Mouse (Mus musculus): ENCODE data around the gene Plb1. TPM values are rescaled to one million over a fixed set of nuclear protein-coding genes. Genes with fewer than 3 reads are reported as not detected.

Gene Plb1
- total RNA-seq, 2 experiments from 2014 or later, result 1.8 to 5.2 TPM

DNA sequence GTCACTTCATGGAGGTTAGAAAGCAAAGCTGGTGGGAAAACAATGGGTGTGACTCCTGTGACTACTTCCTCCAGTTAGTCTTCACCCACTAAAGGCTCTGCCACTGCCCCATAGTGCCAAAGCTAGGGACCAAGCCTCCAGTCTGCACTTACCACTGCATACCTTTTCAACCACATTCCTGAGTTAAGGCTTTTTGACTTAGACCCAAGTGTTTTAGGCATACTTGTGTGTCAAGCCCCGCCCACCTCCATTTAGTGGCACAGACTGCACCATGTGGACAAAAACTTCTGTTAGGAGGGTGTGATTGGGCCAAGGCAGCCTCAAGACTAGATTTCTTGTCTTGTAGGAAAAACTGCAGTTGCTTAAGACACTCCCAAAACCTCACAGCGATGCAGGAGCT is 120.8 kb downstream of the Plb1 start:
- intact Hi-C loops (cut with DNase I), result no loop called here
- DNase-seq (ENCODE audit: extremely low spot score in 1 of 2, low spot score in 2 of 2), result no peak

DNA sequence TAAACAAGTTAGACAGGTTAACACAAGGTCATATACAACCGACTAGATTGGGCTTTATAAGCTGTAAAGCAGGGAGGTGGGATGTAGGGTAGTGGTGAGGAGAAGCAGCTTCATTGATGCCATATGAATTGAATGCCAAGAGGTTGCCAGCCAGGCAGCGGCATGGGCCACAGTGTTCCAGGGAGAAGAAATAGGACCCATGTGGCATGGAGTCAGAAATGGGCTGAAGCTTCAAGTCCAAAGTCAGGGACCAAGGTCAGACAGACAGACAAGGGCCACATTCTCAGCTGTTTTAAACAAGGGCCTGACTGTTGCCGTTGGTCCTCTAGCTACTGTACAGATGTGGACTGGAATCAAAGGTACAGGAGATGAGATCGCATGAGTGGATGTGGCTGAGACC is 128.0 kb downstream of the Plb1 start:
- DNase-seq (ENCODE audit: extremely low spot score in 1 of 2, low spot score in 2 of 2), result no peak
- intact Hi-C loops (cut with DNase I), result no loop called here

DNA sequence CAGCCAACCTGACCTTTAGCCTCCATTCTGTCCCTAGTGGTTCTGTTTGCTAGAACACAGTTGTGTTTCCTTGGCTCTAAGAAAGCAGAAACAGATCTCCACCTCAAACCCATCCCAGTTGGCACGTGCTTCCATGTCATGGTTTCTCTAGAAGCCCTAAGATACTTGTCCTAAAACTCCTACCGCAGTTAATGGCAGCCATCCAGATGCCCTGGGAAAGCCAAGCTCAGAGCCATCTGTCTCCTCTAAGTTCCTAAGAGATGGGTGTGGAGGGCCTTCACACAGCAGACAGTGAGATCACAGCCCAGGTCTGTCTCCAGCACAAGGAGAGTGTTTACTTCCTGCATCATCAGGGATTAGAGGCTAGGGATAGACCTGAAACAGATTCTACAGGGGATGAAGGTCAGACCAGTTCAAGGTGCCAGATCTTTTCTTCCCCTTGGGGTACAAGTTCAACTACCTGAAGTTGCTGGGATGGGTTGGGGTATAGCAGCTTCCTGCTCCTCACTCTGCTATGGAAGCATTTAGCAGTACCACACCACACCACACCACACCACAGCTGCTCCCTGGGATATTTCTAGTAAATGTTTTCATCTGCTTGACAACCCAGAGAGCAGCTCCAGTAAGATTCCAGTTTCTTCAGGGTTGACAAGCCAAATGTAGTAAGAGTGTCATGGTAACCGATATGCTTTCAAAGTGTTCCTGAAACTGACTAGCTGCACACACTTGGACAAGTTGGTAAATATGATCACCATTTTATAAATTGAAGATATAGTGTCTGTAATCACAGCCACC is 129.1 kb downstream of the Plb1 start:
- DNase-seq (ENCODE audit: extremely low spot score in 1 of 2, low spot score in 2 of 2), result no peak

DNA sequence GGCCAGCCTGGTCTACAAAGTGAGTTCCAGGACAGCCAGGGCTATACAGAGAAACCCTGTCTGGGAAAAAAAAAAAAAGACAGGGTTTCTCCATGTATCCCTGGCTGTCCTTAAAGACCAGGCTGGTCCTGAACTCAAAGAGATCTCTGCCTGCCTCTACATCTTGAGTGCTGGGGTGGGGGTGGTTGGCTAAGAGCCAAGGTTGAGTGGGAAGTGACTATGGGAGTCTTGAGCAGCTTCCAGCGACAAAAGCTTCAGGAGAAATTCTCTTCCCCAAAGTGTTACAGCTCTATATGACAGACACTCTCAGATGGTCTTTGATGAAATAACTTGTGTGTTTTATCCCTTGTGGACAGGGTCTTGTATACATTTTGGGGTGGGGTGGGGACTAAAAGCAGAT is 136.9 kb downstream of the Plb1 start:
- DNase-seq (ENCODE audit: extremely low spot score in 1 of 2, low spot score in 2 of 2), result no peak
- intact Hi-C loops (cut with DNase I), result no loop called here

More for the DNA sequence above, 129.1 kb downstream of the Plb1 start:
- intact Hi-C loops (cut with DNase I), result no loop called here

DNA sequence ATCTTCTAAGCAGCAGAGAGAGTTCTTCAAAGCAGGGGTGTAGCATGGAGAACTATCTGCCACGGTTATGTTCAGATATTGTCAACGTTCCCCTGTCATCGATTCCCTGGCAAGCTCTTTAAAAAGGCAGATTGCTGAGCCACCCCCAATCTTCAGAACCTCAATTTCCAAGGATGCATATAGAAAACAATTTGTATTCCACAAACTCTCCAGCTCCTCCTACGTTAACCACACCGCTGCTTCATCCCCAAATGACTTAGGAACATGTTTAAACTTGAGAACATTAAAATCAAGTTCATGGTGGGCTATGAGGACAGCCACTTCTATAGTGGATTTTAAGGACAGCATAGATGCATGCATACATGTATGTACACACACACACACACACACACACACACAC is 138.7 kb downstream of the Plb1 start:
- no peak for DNase-seq (ENCODE audit: extremely low spot score in 1 of 2, low spot score in 2 of 2)
- intact Hi-C loops (cut with DNase I), result no loop called here

DNA sequence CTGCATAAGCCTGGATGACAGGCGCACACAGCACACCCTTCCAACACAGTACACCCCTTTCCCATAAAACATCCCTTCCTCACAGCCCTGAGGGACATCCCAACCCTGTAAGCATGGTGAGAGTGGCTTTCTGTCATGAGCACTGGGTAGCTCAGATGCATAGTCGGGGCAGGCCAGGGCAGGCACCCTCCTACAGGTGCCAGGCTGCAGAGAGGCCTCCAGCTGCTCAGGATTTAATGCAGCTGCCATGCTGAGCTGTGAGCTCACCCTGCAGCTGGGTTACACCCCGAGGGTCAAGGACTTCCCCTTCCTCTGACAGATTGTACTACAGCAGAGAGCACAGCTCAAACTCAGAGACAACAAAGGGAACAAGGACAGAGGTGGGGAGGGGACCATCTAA is 146.0 kb downstream of the Plb1 start:
- intact Hi-C loops (cut with DNase I), result no loop called here
- no peak for DNase-seq (ENCODE audit: extremely low spot score in 1 of 2, low spot score in 2 of 2)

DNA sequence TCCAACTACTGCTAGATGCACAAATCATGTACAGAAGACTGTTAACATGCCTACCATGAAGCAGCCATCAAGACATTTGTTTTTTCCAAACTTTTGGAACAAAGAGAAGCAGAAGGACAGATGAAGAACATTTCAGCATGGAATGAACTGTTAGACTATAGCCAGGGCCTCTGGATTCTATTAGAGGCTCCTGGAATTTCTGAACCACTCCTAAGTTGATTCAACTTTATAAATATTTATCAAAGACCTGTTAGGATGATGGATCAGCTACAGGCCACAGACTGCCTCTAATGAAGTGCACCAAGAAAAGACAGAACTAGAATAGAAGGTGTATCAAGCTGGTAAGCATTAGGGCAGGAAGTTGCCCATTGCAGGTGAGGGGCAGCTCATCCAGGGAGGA is 156.1 kb downstream of the Plb1 start:
- intact Hi-C loops (cut with DNase I), result no loop called here
- DNase-seq (ENCODE audit: extremely low spot score in 1 of 2, low spot score in 2 of 2), result no peak

DNA sequence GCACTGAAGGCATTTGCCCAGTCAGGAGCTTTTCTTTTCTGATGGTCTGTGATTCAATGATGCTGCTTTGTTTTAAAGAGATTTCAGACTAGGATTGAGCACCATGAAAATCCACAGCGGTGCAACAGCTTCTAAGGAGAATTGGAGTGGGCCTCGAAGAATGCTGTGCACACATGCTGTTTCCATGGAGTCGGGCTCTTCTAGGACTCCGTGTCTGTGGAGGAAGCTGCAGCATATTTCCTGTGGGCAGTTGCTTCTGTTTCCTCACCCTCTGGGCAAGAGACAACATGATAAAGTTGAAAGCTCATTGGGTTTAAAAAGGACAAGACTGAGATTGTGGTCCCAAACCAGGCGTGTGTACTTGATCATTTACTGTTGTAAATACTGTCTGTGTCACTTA is 157.8 kb downstream of the Plb1 start:
- no peak for DNase-seq (ENCODE audit: extremely low spot score in 1 of 2, low spot score in 2 of 2)

DNA sequence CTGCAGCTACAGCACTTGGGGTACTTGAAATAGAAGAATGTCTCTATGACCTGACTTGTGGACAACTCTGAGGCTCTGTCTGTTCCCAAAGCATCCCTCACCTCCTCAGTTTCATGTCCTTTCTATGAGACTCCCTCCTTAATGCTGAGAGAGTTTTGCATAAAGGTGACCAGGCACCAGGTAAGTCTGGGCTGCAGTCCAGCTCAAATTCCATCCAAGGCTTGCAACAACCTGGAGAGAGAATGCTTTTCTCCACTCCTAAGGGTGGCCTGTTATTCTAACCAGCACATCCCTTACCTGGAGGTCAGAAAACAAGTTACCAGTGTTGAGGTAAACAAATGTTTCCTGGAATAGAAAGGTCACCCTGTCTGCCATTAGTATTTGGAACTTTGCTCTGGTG is 159.8 kb downstream of the Plb1 start:
- DNase-seq (ENCODE audit: extremely low spot score in 1 of 2, low spot score in 2 of 2), result no peak
- intact Hi-C loops (cut with DNase I), result no loop called here

More for the DNA sequence above, 157.8 kb downstream of the Plb1 start:
- intact Hi-C loops (cut with DNase I), result no loop called here

DNA sequence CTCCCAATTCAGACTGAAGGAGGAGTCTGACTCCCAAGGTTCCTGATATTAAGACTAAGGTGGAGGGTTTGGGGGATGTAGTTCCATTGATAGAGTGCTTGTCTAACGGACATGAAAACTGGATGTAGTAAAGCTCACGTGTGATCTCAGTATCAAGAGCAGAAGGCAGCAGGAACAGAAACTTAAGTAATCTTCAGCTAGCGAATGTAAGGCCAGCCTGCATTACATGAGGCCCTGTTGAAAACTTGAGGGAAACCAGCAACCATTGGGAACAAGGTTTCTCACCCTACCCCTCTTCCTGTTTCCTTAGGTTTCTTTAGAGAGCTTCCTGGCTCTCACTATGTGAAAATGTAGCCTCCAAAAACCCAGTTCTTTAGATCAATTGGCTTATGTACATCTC is 162.1 kb downstream of the Plb1 start:
- no peak for DNase-seq (ENCODE audit: extremely low spot score in 1 of 2, low spot score in 2 of 2)
- intact Hi-C loops (cut with DNase I), result no loop called here

DNA sequence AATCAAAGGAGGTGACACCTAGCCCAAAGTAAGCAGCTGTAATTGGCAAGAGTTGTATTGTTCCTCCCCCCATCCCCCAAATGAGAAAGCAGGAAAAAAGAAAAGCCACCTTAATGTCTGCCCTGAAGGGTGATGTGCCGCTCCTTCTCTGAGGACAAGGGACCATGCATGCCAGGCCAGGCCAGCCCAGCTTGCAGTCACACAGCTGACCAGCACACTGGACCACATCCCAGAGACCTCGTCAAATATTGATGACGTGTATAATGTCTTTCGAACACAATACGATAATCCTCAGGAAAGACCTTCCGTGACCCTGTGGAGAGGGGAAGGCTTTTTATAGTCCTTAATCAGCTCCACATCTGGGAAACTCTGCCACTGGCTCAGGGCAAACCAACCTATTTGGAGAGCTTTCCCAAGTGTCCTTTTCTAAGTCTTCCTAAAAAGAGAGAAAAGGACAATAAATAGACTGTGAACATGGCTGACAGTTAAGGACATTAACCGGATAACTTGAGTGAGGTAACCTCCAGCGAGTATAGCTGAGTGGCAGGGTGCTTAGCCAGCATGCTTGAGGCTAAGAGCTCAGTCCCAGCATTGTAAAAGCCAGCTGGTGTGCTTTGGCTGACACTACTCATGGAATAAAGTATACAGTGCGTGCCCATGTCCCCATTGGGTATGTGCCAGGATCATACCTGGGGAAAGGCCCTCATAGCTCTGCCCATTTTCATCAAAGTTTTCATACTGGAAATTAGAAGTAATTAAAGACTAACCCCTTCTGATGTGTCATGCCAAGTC is 162.8 kb downstream of the Plb1 start:
- intact Hi-C loops (cut with DNase I), result no loop called here
- no peak for DNase-seq (ENCODE audit: extremely low spot score in 1 of 2, low spot score in 2 of 2)

DNA sequence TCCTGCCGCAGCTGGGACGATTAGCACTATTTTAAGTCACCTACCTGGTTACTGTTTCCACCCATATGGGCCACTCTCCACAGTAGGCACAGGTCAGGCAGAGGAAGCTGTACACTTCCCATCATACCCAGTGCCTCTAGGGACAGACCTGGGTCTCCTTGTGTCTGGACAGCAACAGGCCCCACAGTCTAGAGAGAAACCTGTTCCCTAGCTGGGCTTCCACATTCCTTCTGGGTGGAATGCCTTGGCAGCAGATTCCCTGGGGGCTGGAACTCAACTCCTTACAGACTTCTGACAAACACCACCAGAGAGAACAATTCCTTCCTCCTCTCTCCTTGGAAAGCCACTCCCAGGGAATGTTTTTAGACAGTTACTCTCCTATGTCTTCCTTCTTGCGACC is 165.2 kb downstream of the Plb1 start:
- DNase-seq (ENCODE audit: extremely low spot score in 1 of 2, low spot score in 2 of 2), result no peak
- intact Hi-C loops (cut with DNase I), result no loop called here

DNA sequence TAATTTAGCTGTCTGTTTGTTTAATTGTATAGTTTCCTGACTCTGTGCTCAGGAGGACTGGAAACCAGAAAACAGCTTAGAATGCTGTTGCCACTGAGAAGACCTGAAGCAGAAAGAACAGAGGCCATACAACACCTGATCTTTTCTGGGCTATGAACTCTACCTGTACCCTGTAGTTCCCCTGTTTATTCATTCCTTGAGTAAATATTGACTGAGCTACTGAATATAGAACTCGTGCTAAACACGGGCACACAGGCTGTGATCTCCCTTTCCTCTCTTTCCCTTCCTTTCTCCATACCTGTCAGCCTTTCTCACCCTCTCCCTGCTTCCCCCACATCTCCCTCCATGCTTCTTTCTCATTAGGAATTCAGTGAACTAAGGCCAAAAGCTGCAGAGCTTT is 168.4 kb downstream of the Plb1 start:
- DNase-seq (ENCODE audit: extremely low spot score in 1 of 2, low spot score in 2 of 2), result no peak
- intact Hi-C loops (cut with DNase I), result no loop called here

DNA sequence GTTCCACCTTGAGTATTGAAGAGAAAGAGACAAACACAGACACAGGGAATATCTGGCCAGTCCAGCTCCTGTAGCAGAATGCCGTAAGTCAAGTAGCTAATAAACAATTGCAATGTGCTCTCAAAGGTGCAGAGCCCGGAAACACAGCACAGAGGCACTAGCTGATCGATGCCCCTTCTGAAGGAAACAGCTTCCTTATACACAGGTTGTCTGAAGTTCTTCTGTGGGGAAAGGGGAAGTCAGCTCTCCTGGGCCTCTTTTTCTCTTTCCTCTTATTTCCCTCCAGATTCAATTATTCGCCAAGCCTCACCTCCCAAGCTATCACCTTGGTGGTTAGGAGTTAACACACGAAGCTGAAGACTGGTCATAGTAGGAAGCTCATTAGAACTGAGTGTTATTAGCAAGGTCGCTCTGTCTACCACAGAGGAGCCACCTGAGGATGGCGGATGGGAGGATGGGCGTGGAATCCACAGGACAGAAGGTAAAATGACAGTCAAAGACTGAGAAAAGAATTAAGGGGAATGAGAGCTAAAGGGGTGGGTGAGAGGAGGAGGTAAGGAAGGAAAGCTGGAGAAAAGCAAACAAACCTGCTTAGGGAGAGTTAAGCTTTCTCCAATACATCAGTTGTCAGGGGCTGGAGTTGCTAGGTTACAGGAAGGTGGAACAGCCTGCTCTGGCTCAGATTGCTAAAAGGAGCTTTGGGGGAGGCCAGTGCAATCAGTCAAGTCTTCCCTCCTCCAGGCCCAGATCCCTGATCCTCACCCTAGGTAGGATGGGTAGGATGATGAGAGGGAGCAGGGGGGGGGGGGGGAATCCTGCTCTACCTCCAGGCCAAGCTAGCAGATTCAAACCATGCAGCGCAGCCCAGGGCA is 170.8 kb downstream of the Plb1 start:
- peak in 1 of 2 experiments; percentile 28 for DNase-seq (ENCODE audit: extremely low spot score in 1 of 2, low spot score in 2 of 2)
- intact Hi-C loops (cut with DNase I), result no loop called here

DNA sequence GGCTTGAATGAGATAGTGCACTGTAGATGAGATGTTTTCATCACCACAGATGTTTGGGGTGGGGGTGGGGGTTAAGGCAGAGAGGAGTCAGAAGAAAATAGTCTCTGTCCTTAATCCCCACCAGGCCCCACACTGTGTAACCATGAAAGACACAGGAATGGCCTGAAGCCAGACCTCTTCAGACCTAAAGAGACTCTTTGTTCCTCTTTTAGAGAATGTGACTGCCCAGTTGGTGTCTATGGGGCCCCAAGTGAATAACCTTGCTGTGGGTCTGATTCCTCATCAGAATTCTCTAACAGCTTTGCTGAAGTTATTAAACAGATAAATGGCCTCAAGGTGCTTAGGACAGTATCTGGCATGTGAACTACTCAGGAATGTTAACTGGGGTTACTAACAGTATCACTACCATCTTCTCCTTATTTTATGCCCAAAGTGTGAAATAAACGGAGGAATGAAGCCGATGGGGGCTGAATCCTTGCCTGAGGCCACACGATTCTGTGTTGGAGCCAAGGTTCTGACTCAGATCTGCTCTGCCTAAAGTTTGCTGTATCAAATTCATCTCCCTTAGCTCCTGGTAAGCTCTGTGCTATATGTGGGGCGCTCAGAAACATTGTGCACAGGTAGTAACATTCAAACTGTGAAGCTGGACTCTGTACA is 172.8 kb downstream of the Plb1 start:
- DNase-seq (ENCODE audit: extremely low spot score in 1 of 2, low spot score in 2 of 2), result no peak
- intact Hi-C loops (cut with DNase I), result no loop called here

DNA sequence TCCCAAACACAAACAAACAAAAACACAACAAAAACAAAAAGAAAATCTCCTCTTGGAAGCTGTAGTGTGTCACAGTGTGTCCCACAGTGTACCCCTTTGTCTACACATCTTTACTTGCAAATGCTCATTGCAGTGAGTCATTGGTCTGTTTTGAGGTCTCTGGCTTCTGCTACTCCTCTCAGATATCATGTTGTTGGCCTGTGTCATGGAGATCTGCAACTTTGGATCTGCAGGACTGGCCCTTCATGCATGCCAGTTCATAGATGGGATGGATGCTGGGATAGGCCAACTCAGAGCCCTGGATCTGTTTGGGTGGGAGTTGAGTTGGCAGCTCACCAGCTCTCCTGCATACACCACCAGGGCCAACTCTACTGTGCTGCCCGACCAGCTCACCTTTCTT is 176.3 kb downstream of the Plb1 start:
- no peak for DNase-seq (ENCODE audit: extremely low spot score in 1 of 2, low spot score in 2 of 2)
- intact Hi-C loops (cut with DNase I), result no loop called here

DNA sequence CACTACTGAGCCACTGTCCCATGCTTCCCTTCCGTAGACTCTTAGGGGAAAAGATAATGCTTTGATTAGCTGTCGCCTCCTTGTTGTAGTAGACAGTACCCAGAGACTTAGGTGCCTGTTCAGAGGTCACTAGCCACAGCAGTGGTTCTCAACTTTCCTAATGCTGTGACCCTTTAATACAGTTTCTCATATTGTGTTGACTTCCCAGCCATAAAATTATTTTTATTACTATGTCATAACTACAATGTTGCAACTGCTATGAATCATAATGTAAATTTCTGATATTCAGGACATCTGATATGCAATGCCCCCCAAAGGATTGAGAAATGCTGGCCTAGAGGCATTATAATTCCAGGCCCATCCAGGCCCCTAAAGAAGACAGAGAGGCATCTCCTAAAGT is 177.2 kb downstream of the Plb1 start:
- DNase-seq (ENCODE audit: extremely low spot score in 1 of 2, low spot score in 2 of 2), result no peak
- intact Hi-C loops (cut with DNase I), result no loop called here

DNA sequence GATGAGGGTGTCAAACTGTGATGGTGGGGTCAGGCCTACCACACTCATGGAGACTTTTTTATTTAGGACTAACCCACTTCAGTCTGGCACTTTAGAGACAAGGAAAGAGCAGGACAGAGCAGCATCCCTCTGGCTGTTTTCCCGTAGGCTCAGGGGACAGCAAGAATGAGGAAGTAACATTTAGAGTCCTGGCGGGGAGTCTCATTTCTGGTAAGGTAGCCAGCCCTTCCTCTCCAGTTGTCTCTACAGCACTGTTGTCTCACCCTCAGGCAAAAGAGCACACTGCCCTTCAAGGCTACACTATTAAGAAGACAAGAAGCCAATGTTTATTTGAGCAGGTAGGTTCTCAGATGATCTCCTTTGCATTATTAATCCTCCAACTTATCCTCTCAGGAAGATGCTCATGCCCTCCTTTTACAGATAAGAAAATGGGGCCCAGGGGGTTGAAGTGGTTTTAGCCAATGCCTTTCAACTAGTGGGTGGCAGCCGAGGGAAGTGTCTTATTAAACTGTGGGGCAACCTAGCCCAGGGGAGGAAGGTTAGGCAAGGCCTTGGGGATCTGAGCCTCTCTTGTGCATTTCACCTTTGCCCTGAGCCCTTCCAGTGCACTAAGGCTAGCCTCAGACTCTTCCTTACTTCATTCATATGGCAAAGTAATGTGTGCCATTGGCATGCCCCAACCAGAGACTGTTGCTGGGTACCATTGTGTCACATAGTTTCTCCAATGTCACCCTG is 178.6 kb downstream of the Plb1 start:
- DNase-seq (ENCODE audit: extremely low spot score in 1 of 2, low spot score in 2 of 2), result no peak
- intact Hi-C loops (cut with DNase I), result no loop called here

Measured in left cerebral cortex, postnatal 10 days (tissue).